Mouse (Mus musculus) hindbrain, postnatal 0 days (tissue): ENCODE data around the gene Prokr2. TPM values are rescaled to one million over a fixed set of nuclear protein-coding genes. Genes with fewer than 3 reads are reported as not detected.
"Not testable (repeated sequence)": the region's sequence is repeated elsewhere in the genome, so short reads cannot be mapped to it uniquely, and the experiment has no call there.

Experiments used
- ATAC-seq: fragments of 200-750 bp; cut with Nextera tagmentation; 2 replicates; pipeline ENCODE4 v1.8.0; 2017; ENCODE audit warnings: mild to moderate bottlenecking, moderate TSS enrichment, moderate library complexity
- DNase-seq: peaks from one replicate; pipeline ENCODE4 v3.0.0-alpha.2; 2015; ENCODE audit warnings: low spot score
- H3K27ac ChIP-seq: fragments of 300-500 bp; sonication (generic); 2 replicates; pipeline ENCODE4 v1.5.1; 2014; ENCODE audit warnings: mild to moderate bottlenecking
- H3K27me3 ChIP-seq: fragments of 300-500 bp; sonication (generic); 2 replicates; pipeline ENCODE4 v1.6.1; 2014; ENCODE audit warnings: low read length, mixed read lengths; ENCODE audit not compliant: insufficient read depth
- H3K36me3 ChIP-seq: fragments of 300-500 bp; sonication (generic); 2 replicates; pipeline ENCODE4 v1.6.1; 2014; ENCODE audit warnings: low read length, mixed read lengths; ENCODE audit not compliant: insufficient read depth
- H3K4me1 ChIP-seq: fragments of 300-500 bp; sonication (generic); 2 replicates; pipeline ENCODE4 v1.6.1; 2014; ENCODE audit warnings: antibody characterized with exemption, low read length, mixed read lengths; ENCODE audit not compliant: insufficient read depth
- H3K4me2 ChIP-seq: fragments of 300-500 bp; sonication (generic); 2 replicates; pipeline ENCODE4 v1.6.1; 2014; ENCODE audit warnings: low read depth, mild to moderate bottlenecking, low read length, moderate library complexity, mixed read lengths
- H3K4me3 ChIP-seq: fragments of 300-500 bp; sonication (generic); 2 replicates; pipeline ENCODE4 v1.5.1; 2014; ENCODE audit warnings: low read length
- H3K9ac ChIP-seq: fragments of 300-500 bp; sonication (generic); replicated peaks from 2 replicates; pipeline ENCODE4 v1.6.1; 2014; ENCODE audit warnings: mild to moderate bottlenecking, low read length, moderate library complexity, mixed read lengths
- H3K9me3 ChIP-seq: fragments of 300-500 bp; sonication (generic); 2 replicates; pipeline ENCODE4 v1.6.1; 2016; ENCODE audit warnings: low read length, mixed read lengths
- CTCF ChIP-seq: IDR thresholded peaks from 2 replicates; pipeline ENCODE4 v1.5.1; 2016; ENCODE audit warnings: antibody characterized with exemption, control low read depth, low read depth
- WGBS: fragments of 180-500 bp; shearing (Covaris S2); extraction: QIAGEN DNeasy Blood & Tissue Kit; methylation state at CpG from one replicate; pipeline ENCODE4 v1.1.7; 2014; 5-methylcytosine and 5-hydroxymethylcytosine counted together
- polyA plus RNA-seq: library from polyadenylated mRNA; unstranded; fragments of >200 nt; fragmentation: Nextera tagmentation; extraction: Ambion mirVana; gene quantifications from 2 replicates; pipeline ENCODE4 v1.2.1, GENCODE M21; 2015
- total RNA-seq: library from RNA; depleted of rRNA; stranded (reverse); fragments of >200 nt; gene quantifications from 2 replicates; pipeline ENCODE4 v1.2.3, GENCODE M21; 2014

Gene Prokr2
- total and polyA plus RNA-seq, 2 experiments from 2014 or later = 2.8 to 8.4 TPM

- Histone ChIP-seq H3K4me1 (no peaks in the 10 kb centered on the region), H3K27me3 (no peaks in the 10 kb centered on the region), H3K4me2 (no peak overlapping the region), H3K27ac (peak overlapping the region; percentile 45; the same call in 1 of the 2 replicates), H3K9me3 (no peaks in the 10 kb centered on the region), H3K9ac (no peak overlapping the region), H3K36me3 (no peaks in the 10 kb centered on the region), H3K4me3 (no peak overlapping the region)
- DNase-seq = peak; percentile 92
- peak; percentile 84 for ATAC-seq
- WGBS = 43% methylated on average over 8 of the region's 8 CpGs
- TF ChIP-seq CTCF = peak; percentile 96
Observed at GRCm38 (mm10) chr2:132316041-132316808, 69.0 kb downstream of the Prokr2 start.

- not testable (repeated sequence) for H3K27me3 ChIP-seq, H3K4me2 ChIP-seq, H3K4me1 ChIP-seq, H3K36me3 ChIP-seq, H3K9me3 ChIP-seq, H3K4me3 ChIP-seq, H3K9ac ChIP-seq, DNase-seq, H3K27ac ChIP-seq, ATAC-seq
- 91% methylated on average over 8 of the region's 8 CpGs for WGBS
Observed at GRCm38 (mm10) chr2:132314057-132314456, 71.2 kb downstream of the Prokr2 start.

- no peak overlapping the region for H3K27ac ChIP-seq
- no peak overlapping the region for H3K4me3 ChIP-seq
- no peak overlapping the region for H3K9ac ChIP-seq
- no peak overlapping the region for H3K4me2 ChIP-seq
- H3K27me3 ChIP-seq = no peaks in the 10 kb centered on the region
- 94% methylated on average over 2 of the region's 2 CpGs for WGBS
- no peak for DNase-seq
- peak; percentile 39; the same call in 1 of the 2 replicates for ATAC-seq
- no peaks in the 10 kb centered on the region for H3K4me1 ChIP-seq
- H3K9me3 ChIP-seq = no peaks in the 10 kb centered on the region
- H3K36me3 ChIP-seq = peaks cover 3% of the 10 kb centered on the region; the same call in 1 of the 2 replicates
- TF ChIP-seq CTCF = no peak
Observed at GRCm38 (mm10) chr2:132313568-132313967, 71.7 kb downstream of the Prokr2 start.

GRCm38 (mm10) chr2:132312616-132313015 is 72.6 kb downstream of the Prokr2 start:
- DNase-seq (no peak), ATAC-seq (no peak)
- H3K9ac ChIP-seq = no peak overlapping the region
- no peak overlapping the region for H3K4me2 ChIP-seq
- no peak overlapping the region for H3K4me3 ChIP-seq
- 82% methylated on average over 5 of the region's 5 CpGs for WGBS
- no peak for TF ChIP-seq CTCF
- H3K27me3 ChIP-seq = no peaks in the 10 kb centered on the region
- H3K27ac ChIP-seq = no peak overlapping the region
- H3K4me1 ChIP-seq = no peaks in the 10 kb centered on the region
- H3K9me3 ChIP-seq = no peaks in the 10 kb centered on the region
- H3K36me3 ChIP-seq = peaks cover 12% of the 10 kb centered on the region; the same call in 1 of the 2 replicates

GRCm38 (mm10) chr2:132309398-132309930 is 75.8 kb downstream of the Prokr2 start:
- H3K4me1 ChIP-seq = no peaks in the 10 kb centered on the region
- no peak for TF ChIP-seq CTCF
- H3K27me3 ChIP-seq = no peaks in the 10 kb centered on the region
- no peaks in the 10 kb centered on the region for H3K9me3 ChIP-seq
- DNase-seq (no peak), ATAC-seq (no peak)
- WGBS = 98% methylated on average over 6 of the region's 6 CpGs
- no peak overlapping the region for H3K9ac ChIP-seq
- no peak overlapping the region for H3K4me2 ChIP-seq
- H3K4me3 ChIP-seq = no peak overlapping the region
- no peak overlapping the region for H3K27ac ChIP-seq
- H3K36me3 ChIP-seq = peaks cover 38% of the 10 kb centered on the region

- H3K27me3 ChIP-seq = no peaks in the 10 kb centered on the region
- DNase-seq (no peak), ATAC-seq (no peak)
- WGBS = 96% methylated on average over 6 of the region's 6 CpGs
- H3K9ac ChIP-seq = no peak overlapping the region
- H3K27ac ChIP-seq = no peak overlapping the region
- no peak overlapping the region for H3K4me2 ChIP-seq
- H3K4me1 ChIP-seq = no peaks in the 10 kb centered on the region
- H3K9me3 ChIP-seq = no peaks in the 10 kb centered on the region
- H3K4me3 ChIP-seq = no peak overlapping the region
- TF ChIP-seq CTCF = no peak
- peaks cover 38% of the 10 kb centered on the region for H3K36me3 ChIP-seq
Observed at GRCm38 (mm10) chr2:132308829-132309228, 76.4 kb downstream of the Prokr2 start.
